ENCODE assay signal across 8 mouse cellular contexts in the genomic region with DNA sequence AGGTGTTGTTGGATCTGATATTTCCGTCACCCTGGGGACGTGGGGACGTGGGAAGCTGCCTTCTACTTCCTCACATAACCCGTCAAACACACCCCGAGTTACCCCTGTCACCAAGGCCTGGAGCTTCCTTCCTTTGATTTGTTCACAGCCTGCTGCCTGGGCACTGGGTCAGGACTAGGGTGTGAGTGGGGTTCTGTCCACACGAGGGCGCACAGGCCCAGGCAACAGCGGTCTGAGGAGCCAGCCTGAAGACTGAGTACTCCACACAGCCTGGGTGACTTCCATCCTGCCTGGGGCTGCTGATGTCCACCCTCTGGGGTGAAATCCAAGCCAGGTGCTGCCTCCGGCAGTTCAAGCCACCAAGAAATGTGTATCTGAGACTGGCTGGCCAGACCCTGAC. TPM values are rescaled to one million over a fixed set of nuclear protein-coding genes. Genes with fewer than 3 reads are reported as not detected.
DNase-seq lines count a peak whose midpoint lies in the region; ATAC-seq and TF ChIP-seq lines count a peak whose summit lies in the region.

No protein-coding gene starts in this region.

- peak; percentile 90 to 91 for DNase-seq in B cell, adult 2 months
- peak; percentile 84 for DNase-seq in brain, adult 2 months (ENCODE audit: low read depth, low spot score)
- DNase-seq in limb, embryonic 14.5 days (ENCODE audit: low spot score), result peak; percentile 80
- peak; percentile 75 for DNase-seq in midbrain, postnatal 0 days (ENCODE audit: low spot score)
- peak; percentile 71 to 86 for DNase-seq in spleen, postnatal 10 days (ENCODE audit: low spot score in 2 of 2)

- no peak overlapping the region for H3K4me3 ChIP-seq in heart, embryonic 11.5 days (ENCODE audit: low read depth, low read length)
- no peak overlapping the region for H3K4me3 ChIP-seq in kidney, embryonic 14.5 days (ENCODE audit: low read length)
- H3K4me3 ChIP-seq in limb, embryonic 14.5 days (replicated peaks; ENCODE audit: low read length), result no peak overlapping the region
- no peak overlapping the region for H3K4me3 ChIP-seq in midbrain, postnatal 0 days (ENCODE audit: low read depth, low read length)

- peak; percentile 70 for ATAC-seq in erythroblast, adult 5-6 weeks (replicated peaks; ENCODE audit: low FRiP score, poor library complexity, severe bottlenecking)
- peak; percentile 74 for ATAC-seq in heart, embryonic 11.5 days (replicated peaks; ENCODE audit: insufficient number of reproducible peaks, low FRiP score, low TSS enrichment)
- ATAC-seq in kidney, embryonic 14.5 days (ENCODE audit: low FRiP score, low TSS enrichment), result peak; percentile 73
- peak; percentile 83 for ATAC-seq in limb, embryonic 14.5 days (ENCODE audit: low FRiP score, low read depth)
- ATAC-seq in midbrain, postnatal 0 days (ENCODE audit: low FRiP score), result peak; percentile 63; the same call in 1 of the 2 replicates

- no peaks in the 10 kb centered on the region for H3K9me3 ChIP-seq in heart, embryonic 11.5 days (replicated peaks; ENCODE audit: control insufficient read depth, low read length)
- H3K9me3 ChIP-seq in kidney, embryonic 14.5 days (ENCODE audit: control insufficient read depth, low read length), result no peaks in the 10 kb centered on the region
- H3K9me3 ChIP-seq in limb, embryonic 14.5 days (ENCODE audit: control insufficient read depth, low read length), result no peaks in the 10 kb centered on the region
- no peaks in the 10 kb centered on the region for H3K9me3 ChIP-seq in midbrain, postnatal 0 days (ENCODE audit: low read length)

- H3K4me2 ChIP-seq in heart, embryonic 11.5 days, result no peak overlapping the region
- no peak overlapping the region for H3K4me2 ChIP-seq in kidney, embryonic 14.5 days (replicated peaks; ENCODE audit: low read depth, low read length)
- no peak overlapping the region for H3K4me2 ChIP-seq in limb, embryonic 14.5 days (replicated peaks; ENCODE audit: low read depth, low read length, severe bottlenecking)
- no peak overlapping the region for H3K4me2 ChIP-seq in midbrain, postnatal 0 days (ENCODE audit: low read depth, low read length, poor library complexity, severe bottlenecking)

- H3K36me3 ChIP-seq in heart, embryonic 11.5 days (ENCODE audit: control insufficient read depth, insufficient read depth, low read length), result peaks cover 3% of the 10 kb centered on the region
- H3K36me3 ChIP-seq in kidney, embryonic 14.5 days (ENCODE audit: control insufficient read depth, insufficient read depth, low read length), result no peaks in the 10 kb centered on the region
- no peaks in the 10 kb centered on the region for H3K36me3 ChIP-seq in limb, embryonic 14.5 days (ENCODE audit: control insufficient read depth, insufficient read depth, low read length)
- H3K36me3 ChIP-seq in midbrain, postnatal 0 days (ENCODE audit: insufficient read depth, low read length), result no peaks in the 10 kb centered on the region

- TF ChIP-seq CTCF in midbrain, postnatal 0 days (IDR thresholded peaks at IDR 0.05), result peak; percentile 85

- no peaks in the 10 kb centered on the region for H3K27me3 ChIP-seq in heart, embryonic 11.5 days (ENCODE audit: control insufficient read depth, insufficient read depth, low read length)
- H3K27me3 ChIP-seq in kidney, embryonic 14.5 days (ENCODE audit: control insufficient read depth, insufficient read depth, low read length), result no peaks in the 10 kb centered on the region
- no peaks in the 10 kb centered on the region for H3K27me3 ChIP-seq in limb, embryonic 14.5 days (ENCODE audit: control insufficient read depth, insufficient read depth, low read length)
- no peaks in the 10 kb centered on the region for H3K27me3 ChIP-seq in midbrain, postnatal 0 days (ENCODE audit: insufficient read depth, low read length)

- no peak for TF ChIP-seq POLR2A in limb, embryonic 14.5 days (IDR thresholded peaks at IDR 0.05; ENCODE audit: borderline replicate concordance, extremely low read depth, insufficient read depth, insufficient read length)

- H3K27ac ChIP-seq in heart, embryonic 11.5 days (ENCODE audit: low read depth, low read length), result no peak overlapping the region
- no peak overlapping the region for H3K27ac ChIP-seq in kidney, embryonic 14.5 days (ENCODE audit: low read depth, low read length)
- no peak overlapping the region for H3K27ac ChIP-seq in limb, embryonic 14.5 days (replicated peaks; ENCODE audit: low read depth, low read length)
- H3K27ac ChIP-seq in midbrain, postnatal 0 days (ENCODE audit: low read depth, low read length), result no peak overlapping the region

- peaks cover 23% of the 10 kb centered on the region for H3K4me1 ChIP-seq in heart, embryonic 11.5 days (ENCODE audit: control insufficient read depth, insufficient read depth, low read length)
- H3K4me1 ChIP-seq in kidney, embryonic 14.5 days (ENCODE audit: control insufficient read depth, insufficient read depth, low read length), result peaks cover 12% of the 10 kb centered on the region
- H3K4me1 ChIP-seq in limb, embryonic 14.5 days (ENCODE audit: control insufficient read depth, insufficient read depth, low read length), result peaks cover 11% of the 10 kb centered on the region; the same call in 1 of the 2 replicates
- H3K4me1 ChIP-seq in midbrain, postnatal 0 days (ENCODE audit: insufficient read depth, low read length), result no peaks in the 10 kb centered on the region

- 8% methylated on average over 9 of the region's 9 CpGs for WGBS in heart, embryonic 11.5 days (ENCODE audit: insufficient replicate concordance)
- WGBS in kidney, embryonic 14.5 days, result 12% methylated on average over 9 of the region's 9 CpGs
- 6% methylated on average over 9 of the region's 9 CpGs for WGBS in limb, embryonic 14.5 days
- WGBS in midbrain, postnatal 0 days, result 15% methylated on average over 9 of the region's 9 CpGs

- no peak overlapping the region for H3K9ac ChIP-seq in heart, embryonic 11.5 days (ENCODE audit: low read depth, low read length)
- no peak overlapping the region for H3K9ac ChIP-seq in kidney, embryonic 14.5 days (ENCODE audit: low read depth, low read length)
- no peak overlapping the region for H3K9ac ChIP-seq in limb, embryonic 14.5 days (ENCODE audit: low read depth, low read length, severe bottlenecking)
- no peak overlapping the region for H3K9ac ChIP-seq in midbrain, postnatal 0 days (replicated peaks; ENCODE audit: low read length, poor library complexity, severe bottlenecking)

RNA-seq across cellular contexts. Expression of gene Mdfi, which starts 41.1 kb away (rescaled TPM):
- total RNA-seq in erythroblast, adult 5-6 weeks (2015; ENCODE audit: low replicate concordance), result not detected in 2 replicates
- total RNA-seq in erythroblast, adult 5-6 weeks (2017; ENCODE audit: low replicate concordance), result not detected in 2 replicates
- polyA plus RNA-seq in heart, embryonic 11.5 days (2014; fragmentation: Nextera tagmentation; extraction: Ambion mirVana), result 28.2 and 34.6 TPM in 2 replicates
- 15.7 and 26.1 TPM in 2 replicates for polyA plus RNA-seq in kidney, embryonic 14.5 days (2014; fragmentation: Nextera tagmentation; extraction: Ambion mirVana)
- polyA plus RNA-seq in limb, embryonic 14.5 days (2012; rRNA removed), result 281 and 440 TPM in 2 replicates
- polyA plus RNA-seq in limb, embryonic 14.5 days (2014; fragmentation: Nextera tagmentation; extraction: Ambion mirVana), result 57.5 and 64.7 TPM in 2 replicates
- 19.2 and 21.4 TPM in 2 replicates for total RNA-seq in midbrain, postnatal 0 days (2014; rRNA removed)
- 1.3 and 1.6 TPM in 2 replicates for polyA plus RNA-seq in midbrain, postnatal 0 days (2015; fragmentation: Nextera tagmentation; extraction: Ambion mirVana)

RNA-seq across cellular contexts. Expression of gene Tfeb, which starts 56.5 kb away (rescaled TPM):
- 4.6 and 6.7 TPM in 2 replicates for total RNA-seq in erythroblast, adult 5-6 weeks (2015; ENCODE audit: low replicate concordance)
- total RNA-seq in erythroblast, adult 5-6 weeks (2017; ENCODE audit: low replicate concordance), result 3.8 and 9.4 TPM in 2 replicates
- 16.3 and 17.0 TPM in 2 replicates for polyA plus RNA-seq in heart, embryonic 11.5 days (2014; fragmentation: Nextera tagmentation; extraction: Ambion mirVana)
- 11.7 and 12.0 TPM in 2 replicates for polyA plus RNA-seq in kidney, embryonic 14.5 days (2014; fragmentation: Nextera tagmentation; extraction: Ambion mirVana)
- 12.2 and 13.2 TPM in 2 replicates for polyA plus RNA-seq in limb, embryonic 14.5 days (2012; rRNA removed)
- polyA plus RNA-seq in limb, embryonic 14.5 days (2014; fragmentation: Nextera tagmentation; extraction: Ambion mirVana), result 10.6 and 11.5 TPM in 2 replicates
- 5.2 and 9.6 TPM in 2 replicates for total RNA-seq in midbrain, postnatal 0 days (2014; rRNA removed)
- 4.0 and 5.4 TPM in 2 replicates for polyA plus RNA-seq in midbrain, postnatal 0 days (2015; fragmentation: Nextera tagmentation; extraction: Ambion mirVana)
